Mouse (Mus musculus) kidney, postnatal 10 days (tissue): ENCODE data around the gene Fign.

Source experiments
- DNase-seq: peaks from one replicate; pipeline ENCODE4 v3.0.0; 2021; ENCODE audit warnings: mixed read lengths

Fign gene

DNA sequence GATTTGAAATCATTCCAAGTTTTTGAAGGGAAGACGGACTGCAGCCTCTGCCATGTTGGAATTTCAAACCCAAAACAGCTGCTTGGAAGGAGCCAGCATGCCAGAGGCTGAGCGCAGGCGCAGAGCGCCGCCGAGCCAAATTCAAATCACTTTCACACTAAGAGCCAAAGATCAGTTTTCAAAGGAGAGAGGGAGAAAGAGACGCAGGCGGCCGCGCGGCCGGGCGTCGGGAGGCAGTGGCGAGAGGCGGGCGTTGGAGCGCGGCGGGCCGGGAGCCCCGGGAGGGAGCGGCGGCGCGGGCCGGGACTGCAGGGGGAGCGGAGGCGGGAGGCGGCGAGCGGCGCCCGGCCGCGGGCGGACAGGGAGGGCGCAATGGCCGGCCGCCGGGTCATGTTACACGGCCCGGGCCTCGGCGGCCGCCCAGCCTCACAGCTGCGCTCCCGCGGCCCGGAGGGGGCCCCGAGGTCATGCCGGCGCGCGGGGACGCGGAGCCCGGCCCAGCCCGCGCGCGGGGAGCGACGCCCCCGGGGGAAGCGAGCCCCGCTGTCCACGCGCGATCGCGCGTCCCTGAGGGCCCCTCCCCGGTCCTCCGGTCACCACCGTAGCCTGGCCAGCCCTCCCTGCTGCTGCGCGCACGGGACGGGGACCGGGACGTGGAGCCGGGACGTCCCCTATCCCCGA lies at the start of gene Fign:
Gene Fign (minus strand): TSS at position 102 of the 681 bp plus-strand sequence.
- peak; percentile 92 for DNase-seq

DNA sequence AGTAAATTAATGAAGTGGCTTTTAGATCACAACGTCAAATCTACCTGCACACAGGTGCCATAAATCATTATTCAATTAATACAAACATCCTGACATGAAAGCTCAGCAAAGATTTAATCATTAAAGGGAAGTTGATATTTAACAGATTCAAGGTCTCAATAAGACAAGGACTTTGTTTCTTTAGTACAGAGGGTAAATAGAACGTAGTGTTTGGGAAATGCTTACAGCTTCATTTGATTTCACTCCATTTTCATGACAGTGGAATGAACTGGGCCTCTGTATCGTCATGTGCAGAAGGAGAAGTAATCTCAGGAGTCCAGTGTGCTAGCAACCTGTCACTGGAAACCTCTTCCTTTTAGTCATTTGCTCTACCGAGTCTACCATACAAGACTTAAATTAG lies 35.8 kb upstream of the Fign start:
- no peak for DNase-seq

- no peak for DNase-seq
Measured at GRCm38 (mm10) chr2:64120495-64120894, 22.7 kb upstream of the Fign start.

- DNase-seq: no peak
Measured at GRCm38 (mm10) chr2:64116613-64117012, 18.8 kb upstream of the Fign start.

GRCm38 (mm10) chr2:64111133-64111532 lies 13.3 kb upstream of the Fign start:
- DNase-seq: no peak

GRCm38 (mm10) chr2:64109860-64110259 lies 12.0 kb upstream of the Fign start:
- DNase-seq: no peak

DNA sequence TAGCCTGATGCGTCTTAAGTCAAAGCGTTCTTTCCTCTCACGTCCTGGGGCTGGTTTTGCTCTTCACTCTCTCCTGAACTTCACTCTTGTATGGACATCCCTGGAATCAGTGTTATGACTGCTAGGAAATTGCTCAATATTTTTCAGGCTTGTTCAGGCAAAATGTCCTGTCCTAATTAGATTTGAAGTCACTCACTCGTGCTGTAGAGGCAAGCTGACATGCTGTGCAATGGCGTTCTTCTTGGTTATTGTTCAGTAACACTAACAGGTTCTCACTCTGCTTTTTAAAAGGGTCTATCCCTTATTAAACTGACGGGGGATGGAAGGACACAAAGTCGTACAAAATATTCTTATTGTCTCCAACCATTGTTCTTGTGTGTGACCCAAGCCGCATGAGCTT lies 10.2 kb upstream of the Fign start:
- no peak for DNase-seq

DNA sequence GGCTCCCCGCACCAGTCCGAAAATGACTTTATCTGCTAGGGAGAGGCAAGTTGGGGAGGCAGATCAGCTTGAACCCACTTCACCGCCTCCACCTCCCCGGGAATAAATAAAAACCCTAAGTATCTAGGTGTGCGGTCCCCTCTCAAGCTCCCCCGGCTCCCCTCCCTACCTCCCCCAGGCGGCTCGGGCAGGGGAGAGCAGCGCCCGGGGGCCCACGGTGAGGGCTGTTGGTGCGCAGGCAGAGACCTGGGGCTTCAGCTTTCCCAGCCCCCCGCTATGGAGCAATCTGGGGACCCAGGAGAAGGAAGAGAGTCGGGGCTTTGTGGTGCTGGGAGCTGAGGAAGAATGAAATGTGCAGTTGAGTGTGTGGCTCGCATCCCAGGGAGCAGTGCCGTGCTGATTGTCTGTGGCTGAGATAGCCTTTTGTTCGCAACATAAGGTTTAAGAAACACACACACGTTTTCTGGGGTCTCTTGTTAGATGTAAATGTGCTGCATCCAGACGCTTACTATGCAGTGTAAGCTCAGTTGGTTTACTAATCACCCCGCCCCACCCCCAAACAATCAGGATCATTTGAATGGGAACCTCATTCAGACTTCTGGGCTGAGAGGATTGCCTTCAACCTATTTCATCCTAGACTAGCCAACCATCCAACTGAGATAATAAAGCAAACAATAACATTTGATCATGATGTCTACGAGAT lies 931 bp upstream of the Fign start:
- peak; percentile 64 for DNase-seq

GRCm38 (mm10) chr2:64096721-64097411 lies 972 bp downstream of the Fign start:
- DNase-seq: no peak

DNA sequence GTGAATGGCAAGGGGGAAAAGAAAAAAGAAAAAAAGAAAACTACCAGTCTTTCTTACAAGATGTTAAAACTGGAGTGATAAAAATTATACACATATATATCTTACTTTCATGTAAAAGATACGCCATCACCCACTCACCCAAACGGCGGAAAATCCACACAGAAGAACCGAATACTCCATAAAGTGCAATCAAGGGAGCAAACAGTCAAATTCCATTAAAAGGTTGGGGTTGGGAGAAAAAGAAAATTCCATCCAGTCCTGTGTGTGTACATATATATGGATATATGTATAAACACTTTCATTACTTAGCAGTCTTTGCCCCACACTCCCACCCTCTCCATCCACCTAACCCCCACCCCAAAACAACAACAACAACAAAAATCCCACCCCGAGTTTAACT lies 1.7 kb downstream of the Fign start:
- DNase-seq: no peak

DNA sequence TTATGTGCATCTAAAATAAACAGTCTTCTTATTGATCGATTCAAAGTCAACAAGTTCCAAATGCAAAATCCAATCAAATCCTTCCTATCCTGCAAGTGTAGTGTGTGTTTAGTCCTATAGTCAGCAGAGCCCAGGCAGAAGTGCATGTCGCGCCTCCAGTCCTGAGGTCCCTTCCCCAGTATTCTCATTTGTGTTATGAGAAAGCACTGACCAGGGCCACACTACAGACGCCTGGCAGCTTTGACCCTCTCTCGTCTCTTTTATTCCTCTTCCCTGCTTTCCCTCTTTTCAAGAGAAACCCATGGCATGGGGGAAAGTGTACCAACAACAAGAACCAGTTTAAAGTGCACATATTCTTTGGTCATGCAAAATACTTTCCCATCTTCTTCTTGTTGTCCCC lies 2.3 kb downstream of the Fign start:
- peak; percentile 51 for DNase-seq

- peak; percentile 39 for DNase-seq
Measured at GRCm38 (mm10) chr2:64093087-64093486, 4.8 kb downstream of the Fign start.

- DNase-seq: no peak
Measured at GRCm38 (mm10) chr2:64083853-64084427, 13.9 kb downstream of the Fign start.

- no peak for DNase-seq
Measured at GRCm38 (mm10) chr2:64079765-64080164, 18.1 kb downstream of the Fign start.

- DNase-seq: no peak
Measured at GRCm38 (mm10) chr2:64078551-64078950, 19.3 kb downstream of the Fign start.

DNA sequence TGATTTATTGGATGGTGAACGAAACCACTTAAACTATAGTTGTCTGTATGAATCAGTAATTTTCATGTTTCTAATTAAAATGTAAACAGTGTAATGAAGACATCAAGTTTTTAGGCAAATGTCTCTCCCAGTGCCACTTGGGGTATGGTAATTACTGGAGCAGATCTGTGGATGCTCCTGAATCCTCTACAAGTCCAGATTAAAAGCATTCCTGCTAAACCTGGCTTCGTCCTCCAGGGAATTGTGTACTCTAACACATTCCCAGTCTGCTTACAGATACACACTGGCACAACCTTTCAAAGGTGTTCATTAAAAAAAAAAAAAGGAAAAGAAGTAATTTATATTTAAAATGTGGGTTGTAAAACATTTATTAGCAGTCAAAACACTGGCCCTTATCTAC lies 20.0 kb downstream of the Fign start:
- no peak for DNase-seq

DNA sequence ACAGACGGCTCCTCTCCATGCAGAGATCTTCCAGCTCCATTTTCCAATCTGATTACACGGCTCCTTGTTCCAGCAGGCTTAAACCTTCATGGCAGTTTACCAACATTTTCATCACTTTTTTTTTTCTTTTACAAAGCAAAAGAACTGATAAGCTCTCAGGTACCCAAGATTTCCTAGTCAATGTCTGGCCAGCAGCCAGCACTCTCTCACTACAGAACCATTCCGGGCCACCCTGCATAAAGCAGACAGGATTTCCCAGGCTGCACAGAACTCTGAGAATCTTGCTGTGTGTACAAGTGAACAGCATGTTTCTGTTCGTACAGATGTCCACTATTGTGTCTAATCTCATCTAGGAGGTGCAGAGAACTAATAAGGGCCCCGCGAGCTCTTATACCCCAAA lies 22.0 kb downstream of the Fign start:
- peak; percentile 45 for DNase-seq

DNA sequence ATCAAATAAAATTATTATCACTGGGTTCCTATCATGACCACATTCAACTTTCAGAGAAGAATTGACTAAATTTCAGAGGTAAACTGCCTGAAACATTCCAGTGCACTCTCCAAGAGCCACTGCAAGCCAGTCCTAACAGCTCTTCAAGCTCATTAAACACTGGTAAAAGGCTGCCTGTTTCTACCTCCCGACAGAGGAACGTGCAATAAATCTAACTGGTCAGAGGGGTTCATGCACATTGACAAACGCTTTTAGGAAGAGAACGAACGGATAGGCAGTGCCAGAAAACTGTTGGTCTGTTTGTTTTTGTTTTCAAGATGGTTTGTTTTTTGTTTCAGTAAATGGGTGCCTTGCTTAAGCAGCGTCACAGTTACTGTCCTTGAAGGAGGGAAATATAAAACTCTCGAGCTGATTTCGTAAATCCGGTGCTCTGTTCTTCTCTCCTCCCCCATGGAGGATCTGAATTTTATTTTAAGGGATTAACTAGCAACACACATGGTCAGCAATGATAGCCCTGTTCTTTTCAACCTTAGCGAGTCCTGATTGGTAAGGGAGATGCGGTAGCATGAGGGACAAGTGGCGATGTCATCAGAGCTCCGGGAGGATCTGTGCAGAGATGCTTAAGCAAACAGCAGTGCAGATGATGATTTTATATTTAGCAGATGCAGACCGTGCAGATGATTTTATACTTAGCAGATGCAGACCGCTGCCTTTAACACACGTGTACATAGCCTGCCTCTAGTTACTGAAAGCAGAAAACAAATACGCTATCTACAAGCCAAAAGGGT lies 23.0 kb downstream of the Fign start:
- no peak for DNase-seq

DNA sequence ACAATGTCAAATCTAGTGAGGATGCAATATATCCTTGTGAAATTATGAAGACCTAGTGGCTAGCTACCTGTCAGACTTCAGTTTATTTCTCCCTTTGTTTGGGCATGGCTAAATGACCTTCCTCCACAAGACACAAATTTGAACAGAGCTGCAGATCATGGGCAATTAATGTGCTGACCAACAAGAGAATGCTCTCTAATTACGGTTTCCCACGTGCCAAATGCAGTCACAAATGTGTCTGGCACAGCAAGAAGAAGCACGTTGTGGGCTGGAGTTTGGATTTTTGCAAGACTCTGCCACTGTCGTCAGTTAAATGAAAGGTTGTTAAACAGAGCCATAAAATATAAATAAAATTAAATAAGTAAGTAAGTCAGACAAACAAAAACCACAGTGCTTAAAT lies 25.7 kb downstream of the Fign start:
- no peak for DNase-seq

DNA sequence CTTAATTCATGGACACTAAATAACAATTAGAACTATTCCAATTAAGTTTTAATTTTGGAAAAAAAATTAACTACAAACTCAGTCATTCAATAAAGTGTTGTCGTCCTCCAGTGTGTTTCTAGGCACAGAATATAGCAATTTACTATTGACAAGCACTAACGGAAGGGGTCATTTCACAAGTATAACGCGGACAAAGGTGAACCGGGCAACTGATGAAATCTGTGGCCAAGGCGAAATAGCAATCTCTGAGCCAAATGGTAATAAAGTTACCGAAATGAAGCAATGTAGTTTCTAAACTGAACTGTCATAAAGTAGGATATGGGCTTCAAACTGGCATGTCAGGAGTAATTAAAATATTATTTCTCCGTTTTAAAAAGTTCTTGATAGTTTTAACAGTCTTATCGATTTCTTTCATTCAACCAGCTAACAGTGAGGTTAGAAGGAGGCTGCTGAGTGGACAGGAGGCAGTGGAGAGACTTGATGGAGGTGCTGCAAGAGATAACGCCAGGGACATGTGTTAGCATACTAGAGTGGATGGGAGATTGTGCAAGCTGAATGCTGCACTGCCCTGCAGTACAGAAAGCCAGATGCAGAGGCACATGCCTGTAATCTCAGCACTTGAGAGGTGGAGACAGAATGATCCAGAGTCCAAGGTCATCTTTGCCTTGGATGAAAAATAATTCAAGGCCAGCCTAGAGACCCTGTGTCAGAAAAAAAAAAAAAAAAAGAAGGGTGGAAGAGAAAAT lies 27.7 kb downstream of the Fign start:
- DNase-seq: no peak

DNA sequence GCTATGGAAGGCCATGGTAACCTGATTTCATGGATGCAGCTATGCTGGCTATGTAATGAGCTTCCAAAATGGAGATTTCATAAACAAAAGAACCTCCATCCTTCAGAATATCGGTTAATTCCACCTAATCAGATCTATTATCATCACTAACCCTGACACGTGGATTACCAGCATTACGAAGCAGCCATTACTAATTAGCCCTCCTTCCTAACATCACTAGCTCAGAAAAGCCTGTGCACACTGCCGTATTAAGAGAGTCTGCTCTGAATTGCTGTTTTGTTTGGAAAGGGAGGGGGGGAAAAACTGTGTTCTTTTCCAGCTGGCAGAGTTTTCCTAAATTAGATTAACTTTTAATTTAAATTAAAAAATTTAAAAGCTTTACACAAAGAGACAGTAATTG lies 32.3 kb downstream of the Fign start:
- no peak for DNase-seq

DNA sequence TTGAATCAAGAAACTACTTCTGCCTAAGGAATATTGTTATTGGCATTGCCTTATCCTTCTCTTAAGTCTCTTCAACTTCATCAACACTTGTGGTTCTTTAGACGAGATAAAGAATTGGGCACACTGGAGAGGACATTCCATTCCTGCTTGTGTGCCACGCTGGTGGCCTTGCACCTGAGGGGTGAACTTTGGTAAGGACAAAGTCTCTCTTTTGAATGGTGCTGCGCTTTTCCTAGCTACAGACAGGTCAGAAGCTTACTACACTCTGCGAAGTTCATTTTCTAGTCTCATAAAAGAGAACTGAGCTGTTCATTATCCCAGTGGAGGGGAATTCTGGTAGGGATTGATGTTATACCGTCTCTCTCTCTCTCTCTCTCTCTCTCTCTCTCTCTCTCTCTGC lies 38.4 kb downstream of the Fign start:
- DNase-seq: no peak
